Mouse (Mus musculus) olfactory bulb, adult 2 months (tissue): ENCODE results near the gene Fam133b.
"Not testable (repeated sequence)": the region's sequence is repeated elsewhere in the genome, so short reads cannot be mapped to it uniquely, and the experiment has no call there.

ENCODE experiments used
- CTCF ChIP-seq: fragments of 200-500 bp; IDR thresholded peaks from 2 replicates; pipeline ENCODE4 v1.5.1; 2012; ENCODE audit warnings: low read depth, mild to moderate bottlenecking, low read length, moderate library complexity; ENCODE audit not compliant: insufficient read depth
- POLR2A ChIP-seq: fragments of 200-500 bp; IDR thresholded peaks from 2 replicates; pipeline ENCODE4 v1.6.1; 2012; ENCODE audit warnings: mild to moderate bottlenecking, low read depth, low read length, moderate library complexity; ENCODE audit not compliant: insufficient read depth

DNA sequence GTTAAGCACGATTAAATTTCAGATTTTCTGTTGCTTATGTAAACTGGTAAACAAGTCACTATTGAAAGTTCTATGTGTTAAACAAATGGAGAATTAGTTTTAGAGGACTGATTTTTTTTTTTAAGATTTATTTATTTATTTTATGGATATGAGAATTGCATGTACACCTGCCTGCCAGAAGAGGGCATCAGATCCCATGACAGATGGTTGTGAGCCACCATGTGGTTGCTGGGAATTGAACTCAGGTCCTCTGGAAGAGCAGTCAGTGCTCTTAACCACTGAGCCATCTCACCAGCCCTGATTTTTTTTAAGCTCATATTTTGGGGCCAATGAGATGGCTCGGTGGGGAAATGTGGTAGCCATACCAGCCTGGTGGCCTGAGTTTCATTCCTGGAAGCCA is 68.2 kb downstream of the Fam133b start:
- TF ChIP-seq CTCF, POLR2A: not testable (repeated sequence)
